Mouse (Mus musculus) limb, embryonic 14.5 days (tissue): ENCODE measurements around the gene Rpgrip1l. TPM values are rescaled to one million over a fixed set of nuclear protein-coding genes. Genes with fewer than 3 reads are reported as not detected.

ENCODE experiments used
- ATAC-seq: fragments of 200-750 bp; cut with Nextera tagmentation; 2 replicates; pipeline ENCODE4 v1.8.0; 2017; ENCODE audit warnings: low read depth, moderate number of reproducible peaks, moderate TSS enrichment; ENCODE audit not compliant: low FRiP score
- DNase-seq: peaks from one replicate; pipeline ENCODE4 v3.0.0-alpha.2; 2015; ENCODE audit warnings: low spot score
- H3K27ac ChIP-seq: fragments of 300-500 bp; sonication (generic); replicated peaks from 2 replicates; pipeline ENCODE4 v1.5.1; 2014; ENCODE audit warnings: low read depth, mild to moderate bottlenecking, low read length, moderate library complexity, mixed read lengths
- H3K27me3 ChIP-seq: fragments of 300-500 bp; sonication (generic); 2 replicates; pipeline ENCODE4 v1.6.1; 2014; ENCODE audit warnings: low read length, mixed read lengths; ENCODE audit not compliant: control insufficient read depth, insufficient read depth
- H3K36me3 ChIP-seq: fragments of 300-500 bp; sonication (generic); 2 replicates; pipeline ENCODE4 v1.6.1; 2014; ENCODE audit warnings: mild to moderate bottlenecking, low read length, moderate library complexity, mixed read lengths; ENCODE audit not compliant: control insufficient read depth, insufficient read depth
- H3K4me1 ChIP-seq: fragments of 300-500 bp; sonication (generic); 2 replicates; pipeline ENCODE4 v1.6.1; 2014; ENCODE audit warnings: antibody characterized with exemption, low read length, mixed read lengths; ENCODE audit not compliant: control insufficient read depth, insufficient read depth
- H3K4me2 ChIP-seq: fragments of 300-500 bp; sonication (generic); replicated peaks from 2 replicates; pipeline ENCODE4 v1.6.1; 2014; ENCODE audit warnings: low read depth, mild to moderate bottlenecking, low read length, moderate library complexity; ENCODE audit not compliant: severe bottlenecking
- H3K4me3 ChIP-seq: fragments of 300-500 bp; sonication (generic); replicated peaks from 2 replicates; pipeline ENCODE4 v1.5.1; 2014; ENCODE audit warnings: low read length
- H3K9ac ChIP-seq: fragments of 300-500 bp; sonication (generic); 2 replicates; pipeline ENCODE4 v1.6.1; 2014; ENCODE audit warnings: mild to moderate bottlenecking, low read depth, low read length, moderate library complexity; ENCODE audit not compliant: severe bottlenecking
- H3K9me3 ChIP-seq: fragments of 300-500 bp; sonication (generic); 2 replicates; pipeline ENCODE4 v1.6.1; 2016; ENCODE audit warnings: low read length; ENCODE audit not compliant: control insufficient read depth
- POLR2A ChIP-seq: fragments of 200-500 bp; IDR thresholded peaks from 2 replicates; pipeline ENCODE4 v1.8.0; 2012; ENCODE audit warnings: inconsistent platforms, mild to moderate bottlenecking, moderate library complexity, borderline replicate concordance; ENCODE audit not compliant: insufficient read depth, insufficient read length; ENCODE audit errors: extremely low read depth
- WGBS: fragments of 180-500 bp; shearing (Covaris S2); extraction: QIAGEN DNeasy Blood & Tissue Kit; methylation state at CpG from one replicate; pipeline ENCODE4 v1.1.7; 2014; 5-methylcytosine and 5-hydroxymethylcytosine counted together
- polyA plus RNA-seq, 2 experiments: library from polyadenylated mRNA; depleted of rRNA in 1 of 2; stranded (reverse) in 1 of 2; unstranded in 1 of 2; fragments of >200 nt; fragmentation: Nextera tagmentation in 1 of 2; extraction: Ambion mirVana in 1 of 2; gene quantifications; 2 replicates each; pipeline versions ENCODE4 v1.2.1 to v1.2.3; 2012 to 2014

Rpgrip1l gene
- polyA plus RNA-seq, 2 experiments, result 7.7 to 16.5 TPM

DNA sequence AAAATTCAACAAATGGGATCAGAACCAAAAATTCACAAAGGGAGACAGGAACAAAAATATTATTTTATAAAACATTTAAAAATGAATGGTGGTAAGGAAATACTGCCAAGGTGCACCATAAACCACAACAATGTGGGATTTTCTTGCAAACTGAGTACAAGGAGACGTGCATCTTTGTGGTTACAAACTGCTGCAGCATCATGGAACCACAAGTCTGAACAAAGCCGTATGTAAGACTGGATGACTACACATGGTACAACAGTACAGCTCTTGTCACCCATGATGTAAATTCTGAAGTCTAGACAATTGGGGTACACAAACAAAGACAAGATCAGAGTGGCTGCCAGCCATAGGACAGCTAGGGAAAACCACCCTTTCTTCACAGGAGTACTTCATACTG lies 14.4 kb downstream of the Rpgrip1l start:
- Histone ChIP-seq H3K36me3 (0 out of 2 replicates have a peak, but pooled peaks cover 7% of the 10 kb centered on the region), H3K27me3 (no peaks in the 10 kb centered on the region), H3K9ac (no peak overlapping the region), H3K27ac (no peak overlapping the region), H3K4me1 (no peaks in the 10 kb centered on the region), H3K9me3 (no peaks in the 10 kb centered on the region), H3K4me3 (no peak overlapping the region), H3K4me2 (no peak overlapping the region)
- no peak for ATAC-seq
- 86% methylated on average over 2 of the region's 2 CpGs for WGBS
- TF ChIP-seq POLR2A, result no peak
- DNase-seq, result no peak

DNA sequence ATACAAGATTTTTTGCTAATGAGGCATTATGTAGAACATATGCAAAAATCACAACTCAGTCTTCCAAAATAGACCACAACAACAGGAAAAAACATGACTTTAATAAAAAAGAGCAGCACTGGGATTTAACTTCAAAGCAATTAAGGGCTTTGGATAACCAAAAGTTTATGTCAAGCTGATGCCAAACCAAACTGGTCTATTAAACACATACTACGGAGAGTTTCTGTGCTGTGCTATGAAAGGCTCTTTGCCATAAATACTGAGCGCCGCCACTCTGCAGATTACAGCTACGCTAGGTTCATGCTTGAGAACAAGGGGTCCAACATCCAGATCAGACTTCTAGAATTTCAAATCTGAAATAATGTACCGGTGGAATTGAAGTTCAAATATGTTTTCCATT lies 17.3 kb downstream of the Rpgrip1l start:
- no peak for ATAC-seq
- H3K9ac ChIP-seq, result no peak overlapping the region
- H3K4me1 ChIP-seq, result peaks cover 3% of the 10 kb centered on the region; the same call in 1 of the 2 replicates
- no peak for TF ChIP-seq POLR2A
- H3K4me2 ChIP-seq, result no peak overlapping the region
- DNase-seq, result peak; percentile 50
- 37% methylated on average over 5 of the region's 5 CpGs for WGBS
- no peaks in the 10 kb centered on the region for H3K27me3 ChIP-seq
- no peak overlapping the region for H3K4me3 ChIP-seq
- H3K27ac ChIP-seq, result no peak overlapping the region
- 0 out of 2 replicates have a peak, but pooled peaks cover 7% of the 10 kb centered on the region for H3K36me3 ChIP-seq
- H3K9me3 ChIP-seq, result no peaks in the 10 kb centered on the region

DNA sequence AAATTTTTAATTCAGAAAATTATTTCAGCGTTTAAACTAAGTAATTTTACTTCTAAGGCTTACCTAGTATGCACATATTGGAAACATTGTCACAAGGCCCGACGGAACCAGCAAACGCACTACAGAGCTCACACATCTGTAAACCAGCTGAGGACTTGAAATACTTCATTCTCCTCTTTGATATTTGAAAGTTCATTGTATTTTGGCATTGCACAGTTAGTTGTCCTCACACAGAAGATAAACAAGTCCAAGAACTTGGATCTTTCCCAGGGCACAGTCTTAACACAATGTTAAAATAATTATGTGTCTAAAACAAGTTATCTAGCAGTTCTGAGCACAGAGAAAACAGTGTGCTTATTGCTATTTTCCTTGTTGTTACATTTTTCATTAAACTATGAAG lies 22.5 kb downstream of the Rpgrip1l start:
- ATAC-seq (no peak), DNase-seq (peak; percentile 66)
- Histone ChIP-seq H3K27ac (no peak overlapping the region), H3K27me3 (no peaks in the 10 kb centered on the region), H3K4me2 (no peak overlapping the region), H3K36me3 (no peaks in the 10 kb centered on the region), H3K9me3 (no peaks in the 10 kb centered on the region), H3K4me3 (no peak overlapping the region), H3K9ac (no peak overlapping the region), H3K4me1 (peaks cover 6% of the 10 kb centered on the region; the same call in 1 of the 2 replicates)
- WGBS, result 31% methylated on average over 4 of the region's 4 CpGs
- no peak for TF ChIP-seq POLR2A

DNA sequence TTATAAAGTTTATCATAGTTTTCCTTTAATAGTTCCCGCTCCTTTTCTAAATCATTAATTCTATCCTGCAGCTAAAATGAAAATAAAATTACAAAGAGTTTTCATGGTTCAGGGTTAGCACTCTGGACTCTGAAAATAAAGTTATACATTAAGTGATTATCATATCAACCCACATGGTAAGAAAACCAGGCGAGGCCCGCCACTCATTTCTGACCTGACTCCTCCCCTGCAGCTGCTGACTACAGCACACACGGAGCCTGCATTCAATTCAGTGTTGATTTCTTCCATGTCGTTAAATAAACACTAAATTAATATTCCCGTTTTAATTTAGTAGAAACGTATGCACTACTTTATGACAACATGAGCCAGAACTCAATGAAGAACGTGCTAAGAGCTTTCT lies 26.8 kb downstream of the Rpgrip1l start:
- Histone ChIP-seq H3K4me1 (peaks cover 14% of the 10 kb centered on the region; the same call in 1 of the 2 replicates), H3K4me3 (no peak overlapping the region), H3K36me3 (no peaks in the 10 kb centered on the region), H3K27ac (no peak overlapping the region), H3K27me3 (no peaks in the 10 kb centered on the region), H3K9ac (no peak overlapping the region), H3K9me3 (no peaks in the 10 kb centered on the region), H3K4me2 (no peak overlapping the region)
- ATAC-seq (no peak), DNase-seq (no peak)
- 55% methylated on average over 8 of the region's 8 CpGs for WGBS
- TF ChIP-seq POLR2A, result no peak

DNA sequence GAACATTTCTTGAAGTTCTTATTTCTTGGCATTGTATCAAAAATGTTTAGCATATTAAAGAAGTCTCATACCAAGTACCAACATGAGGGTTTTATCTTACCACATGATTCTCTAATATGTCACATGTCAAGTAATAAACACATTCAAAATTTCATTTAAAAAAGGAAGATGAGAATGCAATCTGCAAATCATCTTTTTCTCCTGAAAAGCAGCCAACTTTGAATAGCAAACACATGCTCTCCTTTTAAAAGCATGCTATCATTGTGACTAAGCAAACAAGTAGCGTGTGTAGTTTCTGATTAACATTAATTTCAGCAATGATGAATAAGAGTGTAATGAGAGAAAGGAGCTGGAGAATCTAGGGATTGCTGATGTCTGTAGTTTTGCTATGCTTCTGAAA lies 29.2 kb downstream of the Rpgrip1l start:
- H3K4me2 ChIP-seq, result no peak overlapping the region
- no peak overlapping the region for H3K4me3 ChIP-seq
- TF ChIP-seq POLR2A, result no peak
- H3K27ac ChIP-seq, result no peak overlapping the region
- H3K36me3 ChIP-seq, result no peaks in the 10 kb centered on the region
- no peaks in the 10 kb centered on the region for H3K27me3 ChIP-seq
- no peak for DNase-seq
- no peak for ATAC-seq
- 49% methylated on average over 1 of the region's 1 CpGs for WGBS
- H3K4me1 ChIP-seq, result peaks cover 10% of the 10 kb centered on the region; the same call in 1 of the 2 replicates
- no peaks in the 10 kb centered on the region for H3K9me3 ChIP-seq
- no peak overlapping the region for H3K9ac ChIP-seq

DNA sequence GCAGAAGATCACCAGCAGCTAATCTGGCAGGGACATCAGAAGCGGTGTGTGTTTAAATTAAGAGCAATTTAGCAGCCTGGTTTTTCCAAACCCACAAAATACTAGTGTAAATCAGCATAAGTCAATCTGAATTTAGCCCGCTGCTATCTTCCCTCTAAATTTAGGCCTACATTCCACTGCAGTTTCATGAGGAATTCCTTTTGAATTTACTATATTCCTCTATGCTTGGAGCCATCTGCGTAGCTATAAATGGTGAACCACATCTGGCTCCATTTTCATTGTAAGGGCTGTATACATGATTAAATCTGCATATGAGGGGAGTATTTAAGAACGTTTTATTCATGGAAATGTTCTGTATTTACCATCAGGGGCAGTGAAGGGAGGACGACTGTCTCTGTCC lies 30.4 kb downstream of the Rpgrip1l start:
- peak; percentile 60 for DNase-seq
- ATAC-seq, result no peak
- no peaks in the 10 kb centered on the region for H3K36me3 ChIP-seq
- H3K4me2 ChIP-seq, result no peak overlapping the region
- peaks cover 10% of the 10 kb centered on the region; the same call in 1 of the 2 replicates for H3K4me1 ChIP-seq
- no peak for TF ChIP-seq POLR2A
- H3K27ac ChIP-seq, result no peak overlapping the region
- H3K9ac ChIP-seq, result no peak overlapping the region
- WGBS, result 34% methylated on average over 5 of the region's 5 CpGs
- no peak overlapping the region for H3K4me3 ChIP-seq
- no peaks in the 10 kb centered on the region for H3K27me3 ChIP-seq
- H3K9me3 ChIP-seq, result no peaks in the 10 kb centered on the region
